Mouse (Mus musculus): ENCODE data around the gene Mylk. TPM values are rescaled to one million over a fixed set of nuclear protein-coding genes. Genes with fewer than 3 reads are reported as not detected.

Gene Mylk
- total RNA-seq, 1 experiment = 0.27 TPM

GRCm38 (mm10) chr16:34939951-34940350, 194.9 kb downstream of the Mylk start:
- no peak for TF ChIP-seq MAFK (IDR thresholded peaks at IDR 0.05; ENCODE audit: insufficient read depth, low read depth, low read length)
- TF ChIP-seq ZNF384 (IDR thresholded peaks at IDR 0.05; ENCODE audit: low read depth, low read length) = no peak
- no peak for TF ChIP-seq CHD2 (IDR thresholded peaks at IDR 0.05; ENCODE audit: low read depth, low read length)
- TF ChIP-seq HCFC1 (IDR thresholded peaks at IDR 0.05; ENCODE audit: borderline replicate concordance, insufficient read depth, low read length) = no peak
- no peak for TF ChIP-seq ZC3H11A (IDR thresholded peaks at IDR 0.05; ENCODE audit: borderline replicate concordance, low read depth, low read length)
- Histone ChIP-seq H3K9me3 (ENCODE audit: control insufficient read depth, insufficient read depth, low read depth, low read length) (no peaks in the 10 kb centered on the region), H3K4me1 (ENCODE audit: control insufficient read depth in 2 of 2, insufficient read depth in 2 of 2, low read length in 2 of 2, poor library complexity in 1 of 2) (peaks cover 6 to 11% of the 10 kb centered on the region in 2 experiments; a peak in 2 of 4 replicates), H3K27ac (ENCODE audit: insufficient read depth, low read depth, low read length, poor library complexity, severe bottlenecking) (no peak overlapping the region; the same call in 1 of the 2 replicates), H3K9ac (ENCODE audit: insufficient read depth, low read depth, low read length, poor library complexity, severe bottlenecking) (no peak overlapping the region), H3K4me3 (ENCODE audit: insufficient read depth in 1 of 2, low read depth in 1 of 2, low read length in 2 of 2, poor library complexity in 1 of 2, severe bottlenecking in 1 of 2) (no peak overlapping the region), H3K36me3 (ENCODE audit: control insufficient read depth, insufficient read depth, low read length, poor library complexity, severe bottlenecking) (no peaks in the 10 kb centered on the region)
- in situ Hi-C loops (cut with MboI; ENCODE audit: low sequenced_read_pairs in 2 of 2, unreplicated experiment in 2 of 2) = no loop called here
- DNase-seq (ENCODE audit: low read depth, low spot score) = no peak

- in situ Hi-C loops (cut with MboI; ENCODE audit: low sequenced_read_pairs in 2 of 2, unreplicated experiment in 2 of 2) = no loop called here
- DNase-seq (ENCODE audit: low read depth, low spot score) = no peak
- no peak overlapping the region for H3K9ac ChIP-seq (ENCODE audit: insufficient read depth, low read depth, low read length, poor library complexity, severe bottlenecking)
- H3K4me1 ChIP-seq (ENCODE audit: control insufficient read depth in 2 of 2, insufficient read depth in 2 of 2, low read length in 2 of 2, poor library complexity in 1 of 2) = peaks cover 6 to 11% of the 10 kb centered on the region in 2 experiments; a peak in 2 of 4 replicates
- no peaks in the 10 kb centered on the region for H3K36me3 ChIP-seq (ENCODE audit: control insufficient read depth, insufficient read depth, low read length, poor library complexity, severe bottlenecking)
- H3K9me3 ChIP-seq (ENCODE audit: control insufficient read depth, insufficient read depth, low read depth, low read length) = no peaks in the 10 kb centered on the region
- no peak for TF ChIP-seq MAFK (IDR thresholded peaks at IDR 0.05; ENCODE audit: insufficient read depth, low read depth, low read length)
- no peak for TF ChIP-seq HCFC1 (IDR thresholded peaks at IDR 0.05; ENCODE audit: borderline replicate concordance, insufficient read depth, low read length)
- TF ChIP-seq ZNF384 (IDR thresholded peaks at IDR 0.05; ENCODE audit: low read depth, low read length) = no peak
- TF ChIP-seq CHD2 (IDR thresholded peaks at IDR 0.05; ENCODE audit: low read depth, low read length) = no peak
- no peak for TF ChIP-seq ZC3H11A (IDR thresholded peaks at IDR 0.05; ENCODE audit: borderline replicate concordance, low read depth, low read length)
- H3K4me3 ChIP-seq (ENCODE audit: insufficient read depth in 1 of 2, low read depth in 1 of 2, low read length in 2 of 2, poor library complexity in 1 of 2, severe bottlenecking in 1 of 2) = no peak overlapping the region
- no peak overlapping the region; the same call in 1 of the 2 replicates for H3K27ac ChIP-seq (ENCODE audit: insufficient read depth, low read depth, low read length, poor library complexity, severe bottlenecking)
Observed at GRCm38 (mm10) chr16:34940363-34940762, 195.4 kb downstream of the Mylk start.

GRCm38 (mm10) chr16:34941915-34942314, 196.9 kb downstream of the Mylk start:
- peaks cover 0 to 8% of the 10 kb centered on the region in 2 experiments; a peak in 1 of 4 replicates for H3K4me1 ChIP-seq (ENCODE audit: control insufficient read depth in 2 of 2, insufficient read depth in 2 of 2, low read length in 2 of 2, poor library complexity in 1 of 2)
- TF ChIP-seq CHD2 (IDR thresholded peaks at IDR 0.05; ENCODE audit: low read depth, low read length) (no peak), ZNF384 (IDR thresholded peaks at IDR 0.05; ENCODE audit: low read depth, low read length) (no peak), ZC3H11A (IDR thresholded peaks at IDR 0.05; ENCODE audit: borderline replicate concordance, low read depth, low read length) (no peak), MAFK (IDR thresholded peaks at IDR 0.05; ENCODE audit: insufficient read depth, low read depth, low read length) (no peak), HCFC1 (IDR thresholded peaks at IDR 0.05; ENCODE audit: borderline replicate concordance, insufficient read depth, low read length) (no peak)
- no peaks in the 10 kb centered on the region for H3K36me3 ChIP-seq (ENCODE audit: control insufficient read depth, insufficient read depth, low read length, poor library complexity, severe bottlenecking)
- no peaks in the 10 kb centered on the region for H3K9me3 ChIP-seq (ENCODE audit: control insufficient read depth, insufficient read depth, low read depth, low read length)
- no peak overlapping the region for H3K4me3 ChIP-seq (ENCODE audit: insufficient read depth in 1 of 2, low read depth in 1 of 2, low read length in 2 of 2, poor library complexity in 1 of 2, severe bottlenecking in 1 of 2)
- no peak overlapping the region for H3K9ac ChIP-seq (ENCODE audit: insufficient read depth, low read depth, low read length, poor library complexity, severe bottlenecking)
- no peak for DNase-seq (ENCODE audit: low read depth, low spot score)
- no peak overlapping the region for H3K27ac ChIP-seq (ENCODE audit: insufficient read depth, low read depth, low read length, poor library complexity, severe bottlenecking)
- in situ Hi-C loops (cut with MboI; ENCODE audit: low sequenced_read_pairs in 2 of 2, unreplicated experiment in 2 of 2) = no loop called here

- no peak for DNase-seq (ENCODE audit: low read depth, low spot score)
- TF ChIP-seq HCFC1 (IDR thresholded peaks at IDR 0.05; ENCODE audit: borderline replicate concordance, insufficient read depth, low read length) (no peak), ZC3H11A (IDR thresholded peaks at IDR 0.05; ENCODE audit: borderline replicate concordance, low read depth, low read length) (no peak), CHD2 (IDR thresholded peaks at IDR 0.05; ENCODE audit: low read depth, low read length) (no peak), MAFK (IDR thresholded peaks at IDR 0.05; ENCODE audit: insufficient read depth, low read depth, low read length) (no peak)
- in situ Hi-C loops (cut with MboI; ENCODE audit: low sequenced_read_pairs in 2 of 2, unreplicated experiment in 2 of 2) = no loop called here
- H3K4me1 ChIP-seq (ENCODE audit: control insufficient read depth in 2 of 2, insufficient read depth in 2 of 2, low read length in 2 of 2, poor library complexity in 1 of 2) = peaks cover 0 to 6% of the 10 kb centered on the region in 2 experiments; a peak in 1 of 4 replicates
- H3K27ac ChIP-seq (ENCODE audit: insufficient read depth, low read depth, low read length, poor library complexity, severe bottlenecking) = no peak overlapping the region
- H3K4me3 ChIP-seq (ENCODE audit: insufficient read depth in 1 of 2, low read depth in 1 of 2, low read length in 2 of 2, poor library complexity in 1 of 2, severe bottlenecking in 1 of 2) = no peak overlapping the region
- H3K36me3 ChIP-seq (ENCODE audit: control insufficient read depth, insufficient read depth, low read length, poor library complexity, severe bottlenecking) = no peaks in the 10 kb centered on the region
- H3K9ac ChIP-seq (ENCODE audit: insufficient read depth, low read depth, low read length, poor library complexity, severe bottlenecking) = no peak overlapping the region
- no peaks in the 10 kb centered on the region for H3K9me3 ChIP-seq (ENCODE audit: control insufficient read depth, insufficient read depth, low read depth, low read length)
Observed at GRCm38 (mm10) chr16:34946301-34946700, 201.3 kb downstream of the Mylk start.

- Histone ChIP-seq H3K4me1 (ENCODE audit: control insufficient read depth in 2 of 2, insufficient read depth in 2 of 2, low read length in 2 of 2, poor library complexity in 1 of 2) (no peaks in the 10 kb centered on the region), H3K9me3 (ENCODE audit: control insufficient read depth, insufficient read depth, low read depth, low read length) (no peaks in the 10 kb centered on the region), H3K27ac (ENCODE audit: insufficient read depth, low read depth, low read length, poor library complexity, severe bottlenecking) (no peak overlapping the region), H3K4me3 (ENCODE audit: insufficient read depth in 1 of 2, low read depth in 1 of 2, low read length in 2 of 2, poor library complexity in 1 of 2, severe bottlenecking in 1 of 2) (no peak overlapping the region), H3K9ac (ENCODE audit: insufficient read depth, low read depth, low read length, poor library complexity, severe bottlenecking) (no peak overlapping the region), H3K36me3 (ENCODE audit: control insufficient read depth, insufficient read depth, low read length, poor library complexity, severe bottlenecking) (no peaks in the 10 kb centered on the region)
- no peak for DNase-seq (ENCODE audit: low read depth, low spot score)
- in situ Hi-C loops (cut with MboI; ENCODE audit: low sequenced_read_pairs in 2 of 2, unreplicated experiment in 2 of 2) = no loop called here
- no peak for TF ChIP-seq ZC3H11A (IDR thresholded peaks at IDR 0.05; ENCODE audit: borderline replicate concordance, low read depth, low read length)
- TF ChIP-seq ZNF384 (IDR thresholded peaks at IDR 0.05; ENCODE audit: low read depth, low read length) = no peak
- TF ChIP-seq HCFC1 (IDR thresholded peaks at IDR 0.05; ENCODE audit: borderline replicate concordance, insufficient read depth, low read length) = no peak
- no peak for TF ChIP-seq MAFK (IDR thresholded peaks at IDR 0.05; ENCODE audit: insufficient read depth, low read depth, low read length)
- no peak for TF ChIP-seq CHD2 (IDR thresholded peaks at IDR 0.05; ENCODE audit: low read depth, low read length)
Observed at GRCm38 (mm10) chr16:34950935-34951334, 205.9 kb downstream of the Mylk start.
